Mouse (Mus musculus): Measurements from ENCODE around the gene H2-M10.2. TPM values are rescaled to one million over a fixed set of nuclear protein-coding genes. Genes with fewer than 3 reads are reported as not detected.
"Not testable (repeated sequence)": the region's sequence is repeated elsewhere in the genome, so short reads cannot be mapped to it uniquely, and the experiment has no call there.

H2-M10.2 gene
- polyA plus RNA-seq (2016; fragmentation: Nextera tagmentation; extraction: Ambion mirVana) = 0.27 and 0.37 TPM in 2 replicates

- no peak within 1 kb of the TSS for H3K4me2 ChIP-seq (replicated peaks)
- no peak within 1 kb of the TSS for H3K4me3 ChIP-seq
- no peaks in the 10 kb centered on the region for H3K4me1 ChIP-seq
- ATAC-seq (ENCODE audit: low FRiP score, low read depth) = no peak
- peaks cover 13% of the 10 kb centered on the region for H3K36me3 ChIP-seq
- no peak within 1 kb of the TSS for H3K9ac ChIP-seq (replicated peaks)
- H3K27ac ChIP-seq (replicated peaks) = no peak within 1 kb of the TSS
- H3K27me3 ChIP-seq = no peaks in the 10 kb centered on the region
- WGBS = 93% methylated on average over 2 of the region's 2 CpGs
- peaks cover 9% of the 10 kb centered on the region for H3K9me3 ChIP-seq
Observed at GRCm38 (mm10) chr17:36286390-36286789, at the start of gene H2-M10.2. TSS of gene H2-M10.2 (minus strand) at chr17:36286490.

GRCm38 (mm10) chr17:36326055-36326454 is 39.8 kb upstream of the H2-M10.2 start, which contains the start of gene H2-M10.1:
TSS of gene H2-M10.1 (minus strand) at chr17:36326155.
- no peaks in the 10 kb centered on the region for H3K4me1 ChIP-seq
- WGBS = 94% methylated on average over 4 of the region's 4 CpGs
- no peak for ATAC-seq (ENCODE audit: low FRiP score, low read depth)
- H3K9ac ChIP-seq (replicated peaks) = no peak within 1 kb of the TSS
- H3K36me3 ChIP-seq = no peaks in the 10 kb centered on the region
- no peak within 1 kb of the TSS for H3K4me2 ChIP-seq (replicated peaks)
- no peaks in the 10 kb centered on the region for H3K27me3 ChIP-seq
- H3K27ac ChIP-seq (replicated peaks) = no peak within 1 kb of the TSS
- H3K4me3 ChIP-seq = no peak within 1 kb of the TSS
- H3K9me3 ChIP-seq = no peaks in the 10 kb centered on the region

DNA sequence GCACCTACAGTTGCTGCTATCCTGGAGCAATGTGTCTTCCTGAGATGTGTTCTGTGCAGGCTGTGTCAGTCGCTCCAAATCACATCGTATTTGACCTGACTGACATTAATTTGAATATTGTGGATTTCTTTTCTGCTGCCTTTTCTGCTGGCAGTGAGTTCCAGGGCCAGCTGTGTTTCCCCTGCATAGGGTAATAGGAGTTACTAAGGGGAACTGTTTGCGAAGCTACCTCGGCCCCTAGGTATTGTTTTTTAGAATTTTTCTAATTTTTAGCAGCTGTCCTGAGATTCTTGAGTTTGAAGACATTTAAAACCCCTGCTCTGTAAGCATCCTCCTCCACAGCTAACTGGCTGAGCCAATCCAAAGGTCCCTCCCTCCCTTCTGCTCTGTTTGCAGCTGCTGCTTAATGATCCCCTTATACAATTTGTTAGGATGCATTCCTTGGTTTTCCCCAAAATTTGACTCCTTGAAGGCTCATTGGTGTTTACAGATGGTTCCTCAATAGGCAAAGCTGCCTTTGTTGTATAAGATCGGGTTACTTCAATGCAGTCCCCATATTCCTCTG is 29.5 kb upstream of the H2-M10.2 start:
- no peaks in the 10 kb centered on the region for H3K9me3 ChIP-seq
- H3K27me3 ChIP-seq = no peaks in the 10 kb centered on the region
- ATAC-seq (ENCODE audit: low FRiP score, low read depth) = peak; percentile 59
- peak overlapping the region; percentile 54 for H3K4me3 ChIP-seq
- no peaks in the 10 kb centered on the region for H3K36me3 ChIP-seq
- peaks cover 4% of the 10 kb centered on the region; the same call in 1 of the 2 replicates for H3K4me1 ChIP-seq
- H3K4me2 ChIP-seq (replicated peaks) = peak overlapping the region; percentile 68
- H3K27ac ChIP-seq (replicated peaks) = peak overlapping the region; percentile 82
- 32% methylated on average over 5 of the region's 5 CpGs for WGBS
- peak overlapping the region; percentile 65 for H3K9ac ChIP-seq (replicated peaks)

DNA sequence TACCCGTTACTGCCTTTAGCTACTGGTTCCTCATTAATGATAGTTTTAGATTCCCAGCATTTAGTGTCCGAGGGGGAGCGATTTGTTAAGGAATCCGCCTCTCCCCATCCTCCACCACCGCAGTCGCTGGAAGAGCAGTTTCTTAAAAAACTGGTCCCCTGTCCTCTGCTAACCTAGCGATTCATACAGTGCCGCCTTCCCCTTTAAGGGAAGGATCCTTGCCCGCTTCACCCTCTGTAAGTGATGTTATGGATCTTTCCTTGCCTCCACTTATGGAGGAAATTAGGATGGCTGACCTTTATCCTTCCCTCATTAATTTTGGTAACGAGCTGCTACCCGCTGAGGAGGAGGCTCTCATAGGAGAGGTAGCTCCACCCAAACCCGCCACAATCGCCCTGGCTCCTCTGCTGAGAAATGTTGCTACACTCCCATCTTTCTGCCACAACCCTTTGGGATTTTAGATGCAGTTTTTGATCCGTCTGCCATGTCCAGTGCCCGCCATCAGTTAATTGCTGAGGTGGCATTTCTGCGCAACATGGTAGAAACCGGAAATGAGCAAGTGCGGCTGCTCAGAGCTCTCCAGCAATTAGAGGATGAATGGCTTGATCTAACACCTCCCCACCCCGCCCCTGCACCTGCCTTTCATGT is 28.9 kb upstream of the H2-M10.2 start:
- Histone ChIP-seq H3K27me3 (no peaks in the 10 kb centered on the region), H3K9ac (replicated peaks) (peak overlapping the region; percentile 65), H3K4me3 (peak overlapping the region; percentile 54), H3K4me2 (replicated peaks) (peak overlapping the region; percentile 68), H3K9me3 (no peaks in the 10 kb centered on the region), H3K27ac (replicated peaks) (peak overlapping the region; percentile 82), H3K4me1 (peaks cover 4% of the 10 kb centered on the region; the same call in 1 of the 2 replicates), H3K36me3 (no peaks in the 10 kb centered on the region)
- ATAC-seq (ENCODE audit: low FRiP score, low read depth) = peak; percentile 83
- 0% methylated on average over 19 of the region's 19 CpGs for WGBS

DNA sequence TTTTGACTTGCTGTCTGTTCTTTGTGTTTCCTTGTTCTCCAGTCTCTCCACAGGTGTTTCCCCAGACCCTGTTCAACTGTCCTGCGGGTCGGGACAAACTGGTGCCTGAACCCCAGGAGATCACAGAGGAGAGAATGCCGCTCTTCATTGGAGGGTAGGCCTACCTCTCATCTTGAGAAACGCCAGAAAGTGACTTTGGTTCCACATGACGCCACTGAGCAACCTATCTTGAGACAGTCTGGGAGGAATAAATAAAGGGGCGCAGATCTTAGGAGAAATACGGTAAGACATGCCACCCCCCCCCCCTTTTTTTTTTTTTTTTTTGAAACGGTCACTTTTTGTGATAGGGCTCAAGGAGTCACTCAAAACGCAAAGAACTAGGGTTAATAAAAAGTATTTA is 28.2 kb upstream of the H2-M10.2 start:
- H3K27me3 ChIP-seq = no peaks in the 10 kb centered on the region
- H3K4me2 ChIP-seq (replicated peaks) = peak overlapping the region; percentile 68
- peak overlapping the region; percentile 82; the same call in 1 of the 2 replicates for H3K27ac ChIP-seq (replicated peaks)
- 2% methylated on average over 9 of the region's 9 CpGs for WGBS
- H3K9ac ChIP-seq (replicated peaks) = peak overlapping the region; percentile 65
- H3K9me3 ChIP-seq = no peaks in the 10 kb centered on the region
- peak overlapping the region; percentile 54 for H3K4me3 ChIP-seq
- peaks cover 4% of the 10 kb centered on the region; the same call in 1 of the 2 replicates for H3K4me1 ChIP-seq
- no peaks in the 10 kb centered on the region for H3K36me3 ChIP-seq
- peak; percentile 59 for ATAC-seq (ENCODE audit: low FRiP score, low read depth)

GRCm38 (mm10) chr17:36309293-36309692 is 23.0 kb upstream of the H2-M10.2 start:
- no peak overlapping the region for H3K9ac ChIP-seq (replicated peaks)
- WGBS = 24% methylated on average over 1 of the region's 1 CpGs
- ATAC-seq (ENCODE audit: low FRiP score, low read depth) = no peak

DNA sequence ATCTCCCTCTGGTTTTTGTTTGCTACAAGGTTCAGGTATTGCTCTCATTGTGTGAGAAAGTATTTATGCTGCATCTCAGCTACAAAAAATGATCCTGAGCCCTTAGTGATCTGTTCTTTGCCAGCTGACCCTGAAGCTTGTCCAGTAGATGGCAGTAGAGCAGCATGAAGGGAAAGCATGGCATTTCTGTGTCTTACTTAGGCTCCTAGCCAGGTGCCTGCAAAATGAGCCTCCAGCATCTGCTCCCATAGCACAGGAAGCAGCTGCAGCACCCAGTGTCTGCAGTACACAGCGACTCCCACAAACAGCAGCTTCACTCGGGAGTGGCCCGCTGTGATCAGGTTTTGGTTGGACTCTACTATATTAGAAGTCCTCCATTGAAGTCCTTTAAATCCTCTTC is 22.6 kb upstream of the H2-M10.2 start:
- under 1% methylated on average over 3 of the region's 3 CpGs for WGBS
- H3K4me2 ChIP-seq (replicated peaks); H3K27ac ChIP-seq (replicated peaks); H3K4me3 ChIP-seq; H3K9ac ChIP-seq (replicated peaks); H3K36me3 ChIP-seq; H3K4me1 ChIP-seq; H3K27me3 ChIP-seq; H3K9me3 ChIP-seq: not testable (repeated sequence)
- ATAC-seq (ENCODE audit: low FRiP score, low read depth) = peak; percentile 47; the same call in 1 of the 2 replicates

More at GRCm38 (mm10) chr17:36309293-36309692, 23.0 kb upstream of the H2-M10.2 start:
- no peaks in the 10 kb centered on the region for H3K36me3 ChIP-seq
- no peak overlapping the region for H3K4me3 ChIP-seq
- H3K9me3 ChIP-seq = no peaks in the 10 kb centered on the region
- H3K4me1 ChIP-seq = no peaks in the 10 kb centered on the region
- no peak overlapping the region for H3K4me2 ChIP-seq (replicated peaks)
- no peak overlapping the region for H3K27ac ChIP-seq (replicated peaks)
- no peaks in the 10 kb centered on the region for H3K27me3 ChIP-seq

DNA sequence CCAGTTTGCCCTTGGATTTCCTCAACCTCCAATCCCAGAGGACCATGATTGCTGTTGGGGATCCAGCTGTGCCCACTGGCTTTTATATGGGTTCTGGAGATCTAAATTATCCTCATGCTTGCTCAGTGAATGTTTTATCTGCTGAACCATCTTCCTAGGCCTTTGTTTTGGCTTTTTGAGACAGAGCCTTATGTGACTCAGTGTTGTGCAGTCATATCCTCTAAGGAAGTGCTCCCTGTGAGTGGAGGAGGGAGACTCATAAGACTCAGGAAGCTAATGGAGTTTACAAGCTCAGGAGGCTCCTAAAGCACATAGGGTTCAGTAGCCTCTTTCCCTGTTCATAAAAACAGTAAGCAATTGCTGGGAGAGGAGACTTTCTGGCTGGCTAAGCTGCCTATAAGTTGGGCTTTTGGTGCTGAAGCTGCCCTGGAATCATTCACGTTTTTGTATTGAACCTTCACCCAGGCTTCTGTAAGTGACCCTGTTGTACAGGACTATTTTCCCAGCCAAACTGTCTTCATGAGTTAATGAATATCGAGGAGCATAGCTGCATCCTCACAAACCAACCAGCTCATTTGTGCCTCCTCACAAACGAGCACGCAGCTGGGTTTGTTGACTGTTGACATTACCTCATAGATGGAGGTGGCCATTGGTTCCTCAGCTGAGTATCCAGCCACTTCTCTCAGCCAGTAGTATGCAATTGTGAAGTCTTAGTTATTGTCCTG is 4.6 kb downstream of the H2-M10.2 start:
- 97% methylated on average over 4 of the region's 4 CpGs for WGBS
- Histone ChIP-seq H3K9me3 (peaks cover 9% of the 10 kb centered on the region), H3K4me2 (replicated peaks) (no peak overlapping the region), H3K27ac (replicated peaks) (no peak overlapping the region), H3K36me3 (peaks cover 36% of the 10 kb centered on the region), H3K9ac (replicated peaks) (no peak overlapping the region), H3K4me1 (no peaks in the 10 kb centered on the region), H3K27me3 (no peaks in the 10 kb centered on the region), H3K4me3 (no peak overlapping the region)
- ATAC-seq (ENCODE audit: low FRiP score, low read depth) = no peak

DNA sequence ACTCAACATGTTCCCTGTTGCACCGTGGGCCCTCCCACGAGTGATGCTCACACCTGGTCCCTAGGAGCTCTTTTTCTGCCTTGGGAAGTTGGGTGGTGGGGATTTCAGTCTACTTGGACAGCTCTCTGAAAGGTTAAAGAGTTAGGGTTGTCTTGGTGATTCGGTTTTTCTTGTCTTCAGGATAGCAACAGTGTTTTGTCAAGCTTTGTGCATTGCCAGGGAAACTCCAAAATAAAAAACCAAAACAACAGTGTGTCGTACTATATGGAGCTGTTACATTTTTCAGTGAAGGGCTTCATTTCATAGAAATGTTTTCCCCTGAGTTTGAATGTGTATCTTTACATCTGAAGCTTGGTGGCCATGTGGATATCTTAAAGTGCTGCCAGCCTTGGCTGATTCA is 11.5 kb downstream of the H2-M10.2 start:
- peaks cover 28% of the 10 kb centered on the region for H3K4me1 ChIP-seq
- H3K9me3 ChIP-seq = no peaks in the 10 kb centered on the region
- no peak overlapping the region for H3K27ac ChIP-seq (replicated peaks)
- no peaks in the 10 kb centered on the region for H3K27me3 ChIP-seq
- peaks cover 29% of the 10 kb centered on the region for H3K36me3 ChIP-seq
- WGBS = 94% methylated on average over 4 of the region's 4 CpGs
- H3K4me3 ChIP-seq = no peak overlapping the region
- H3K4me2 ChIP-seq (replicated peaks) = no peak overlapping the region
- no peak overlapping the region for H3K9ac ChIP-seq (replicated peaks)
- no peak for ATAC-seq (ENCODE audit: low FRiP score, low read depth)

DNA sequence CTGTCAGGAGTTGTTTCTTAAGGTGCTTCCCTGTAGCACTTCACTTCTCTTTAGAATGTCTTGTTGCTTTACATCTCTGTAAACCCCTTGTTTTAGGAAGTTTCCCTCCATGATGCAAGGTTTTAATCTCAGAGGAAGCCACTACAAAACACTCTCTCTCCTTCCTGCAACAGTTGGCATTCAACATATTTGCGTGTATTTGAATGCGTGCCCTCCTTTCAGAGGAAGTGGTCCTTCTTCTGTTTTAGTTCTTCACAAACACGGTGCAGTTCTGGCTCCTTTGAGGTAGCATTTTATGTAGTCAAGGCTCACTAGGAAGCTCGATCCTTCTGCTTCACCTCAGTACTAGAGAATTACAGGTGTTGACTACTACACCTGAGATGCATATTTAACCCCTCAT is 12.5 kb downstream of the H2-M10.2 start:
- H3K36me3 ChIP-seq = peaks cover 27% of the 10 kb centered on the region
- H3K4me3 ChIP-seq = no peak overlapping the region
- peaks cover 29% of the 10 kb centered on the region for H3K4me1 ChIP-seq
- ATAC-seq (ENCODE audit: low FRiP score, low read depth) = no peak
- H3K27ac ChIP-seq (replicated peaks) = no peak overlapping the region
- no peak overlapping the region; the same call in 1 of the 2 replicates for H3K4me2 ChIP-seq (replicated peaks)
- no peaks in the 10 kb centered on the region for H3K27me3 ChIP-seq
- 96% methylated on average over 4 of the region's 4 CpGs for WGBS
- no peak overlapping the region for H3K9ac ChIP-seq (replicated peaks)
- H3K9me3 ChIP-seq = no peaks in the 10 kb centered on the region

DNA sequence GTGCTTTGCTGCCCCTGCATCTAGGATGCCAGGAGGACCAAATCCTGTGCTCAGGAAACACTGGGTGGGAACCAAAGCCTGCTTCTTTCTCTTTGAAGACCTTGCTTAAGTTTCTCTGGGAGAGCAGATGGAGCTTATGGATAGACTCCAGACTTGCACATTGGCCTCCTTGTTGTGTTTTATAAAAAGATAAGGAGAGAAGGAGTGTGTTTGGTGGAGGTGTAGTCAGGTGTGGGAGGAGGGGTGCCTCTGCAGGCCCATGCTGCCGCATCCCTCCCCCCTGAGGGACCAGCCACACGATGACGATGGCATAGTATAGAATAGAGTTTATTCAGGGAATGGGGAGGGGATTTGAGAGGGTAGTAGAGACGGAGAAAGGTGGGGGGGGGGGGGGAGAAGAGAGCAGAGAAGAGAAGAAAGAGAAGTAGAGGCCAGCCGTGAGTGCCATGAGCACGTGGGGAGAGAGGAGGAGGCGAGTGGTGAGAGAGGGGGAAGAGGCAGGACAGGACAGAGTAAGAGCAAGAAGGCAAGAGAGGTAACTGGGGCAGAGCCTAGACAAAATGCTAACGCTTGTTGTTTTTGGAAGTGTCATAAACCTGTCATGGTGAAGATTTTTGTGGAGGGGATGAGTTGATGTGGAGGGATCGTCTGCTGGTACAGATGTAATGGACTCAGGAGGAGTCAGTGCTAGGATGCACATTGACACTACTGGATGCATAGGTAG is 13.5 kb downstream of the H2-M10.2 start:
- 86% methylated on average over 9 of the region's 9 CpGs for whole genome bisulfite sequencing

More for the DNA sequence above, 13.5 kb downstream of the H2-M10.2 start:
- H3K4me2 ChIP-seq (replicated peaks) = peak overlapping the region; percentile 91
- no peaks in the 10 kb centered on the region for H3K27me3 ChIP-seq
- peak overlapping the region; percentile 92 for H3K9ac ChIP-seq (replicated peaks)
- H3K9me3 ChIP-seq = no peaks in the 10 kb centered on the region
- peaks cover 33% of the 10 kb centered on the region for H3K36me3 ChIP-seq
- ATAC-seq (ENCODE audit: low FRiP score, low read depth) = no peak
- peak overlapping the region; percentile 95 for H3K4me3 ChIP-seq
- H3K4me1 ChIP-seq = peaks cover 29% of the 10 kb centered on the region
- H3K27ac ChIP-seq (replicated peaks) = no peak overlapping the region

Measured in midbrain, embryonic 12.5 days (tissue).